Mouse (Mus musculus): Measurements from ENCODE around the gene Hbq1a. TPM values are rescaled to one million over a fixed set of nuclear protein-coding genes. Genes with fewer than 3 reads are reported as not detected.
"Not testable (repeated sequence)": the region's sequence is repeated elsewhere in the genome, so short reads cannot be mapped to it uniquely, and the experiment has no call there.

Gene Hbq1a
- polyA plus RNA-seq, 1 experiment from 2014 or later: 0.77 TPM

GRCm38 (mm10) chr11:32281416-32282144, 18.3 kb upstream of the Hbq1a start:
- Histone ChIP-seq H3K27me3 (ENCODE audit: control insufficient read depth, insufficient read depth, low read length) (no peaks in the 10 kb centered on the region; the same call in 1 of the 2 replicates), H3K4me2 (no peak overlapping the region), H3K36me3 (ENCODE audit: control insufficient read depth, insufficient read depth, low read length) (no peaks in the 10 kb centered on the region), H3K27ac (ENCODE audit: low read depth, low read length) (no peak overlapping the region), H3K9ac (ENCODE audit: low read length) (no peak overlapping the region), H3K4me3 (ENCODE audit: low read depth, low read length) (no peak overlapping the region), H3K9me3 (ENCODE audit: control insufficient read depth, low read length) (no peaks in the 10 kb centered on the region), H3K4me1 (ENCODE audit: control insufficient read depth, insufficient read depth, low read length) (no peaks in the 10 kb centered on the region)
- ATAC-seq (ENCODE audit: low FRiP score): no peak
- WGBS: 65% methylated on average over 1 of the region's 1 CpGs
- DNase-seq (ENCODE audit: low spot score, missing footprints): no peak

- WGBS: 50% methylated on average over 1 of the region's 5 CpGs
- H3K27me3 ChIP-seq (ENCODE audit: control insufficient read depth, insufficient read depth, low read length): not testable (repeated sequence)
Measured at GRCm38 (mm10) chr11:32283091-32283777, 16.6 kb upstream of the Hbq1a start, which contains the start of gene Hba-a1. Hba-a1 (plus strand) TSS chr11:32283511.

GRCm38 (mm10) chr11:32284582-32284981, 15.3 kb upstream of the Hbq1a start:
- H3K27ac ChIP-seq (ENCODE audit: low read depth, low read length); DNase-seq (ENCODE audit: low spot score, missing footprints); H3K36me3 ChIP-seq (ENCODE audit: control insufficient read depth, insufficient read depth, low read length); H3K9ac ChIP-seq (ENCODE audit: low read length); H3K4me1 ChIP-seq (ENCODE audit: control insufficient read depth, insufficient read depth, low read length); H3K9me3 ChIP-seq (ENCODE audit: control insufficient read depth, low read length); H3K4me3 ChIP-seq (ENCODE audit: low read depth, low read length); H3K4me2 ChIP-seq; ATAC-seq (ENCODE audit: low FRiP score); H3K27me3 ChIP-seq (ENCODE audit: control insufficient read depth, insufficient read depth, low read length): not testable (repeated sequence)
- WGBS: 64% methylated on average over 2 of the region's 2 CpGs

More at GRCm38 (mm10) chr11:32283091-32283777, 16.6 kb upstream of the Hbq1a start, which contains the start of gene Hba-a1:
- not testable (repeated sequence) for H3K4me1 ChIP-seq (ENCODE audit: control insufficient read depth, insufficient read depth, low read length); H3K9ac ChIP-seq (ENCODE audit: low read length); H3K36me3 ChIP-seq (ENCODE audit: control insufficient read depth, insufficient read depth, low read length); H3K9me3 ChIP-seq (ENCODE audit: control insufficient read depth, low read length); H3K4me2 ChIP-seq; H3K27ac ChIP-seq (ENCODE audit: low read depth, low read length); ATAC-seq (ENCODE audit: low FRiP score); H3K4me3 ChIP-seq (ENCODE audit: low read depth, low read length); DNase-seq (ENCODE audit: low spot score, missing footprints)

- H3K9me3 ChIP-seq (ENCODE audit: control insufficient read depth, low read length): no peaks in the 10 kb centered on the region
- H3K9ac ChIP-seq (ENCODE audit: low read length): no peak overlapping the region
- no peaks in the 10 kb centered on the region for H3K36me3 ChIP-seq (ENCODE audit: control insufficient read depth, insufficient read depth, low read length)
- no peaks in the 10 kb centered on the region for H3K4me1 ChIP-seq (ENCODE audit: control insufficient read depth, insufficient read depth, low read length)
- no peak overlapping the region for H3K4me3 ChIP-seq (ENCODE audit: low read depth, low read length)
- no peak overlapping the region for H3K27ac ChIP-seq (ENCODE audit: low read depth, low read length)
- no peak overlapping the region for H3K4me2 ChIP-seq
- no peak for DNase-seq (ENCODE audit: low spot score, missing footprints)
- 84% methylated on average over 7 of the region's 7 CpGs for WGBS
- no peaks in the 10 kb centered on the region; the same call in 1 of the 2 replicates for H3K27me3 ChIP-seq (ENCODE audit: control insufficient read depth, insufficient read depth, low read length)
- ATAC-seq (ENCODE audit: low FRiP score): no peak
Measured at GRCm38 (mm10) chr11:32285031-32285775, 14.7 kb upstream of the Hbq1a start.

GRCm38 (mm10) chr11:32285887-32286286, 14.0 kb upstream of the Hbq1a start:
- not testable (repeated sequence) for H3K4me2 ChIP-seq; H3K9ac ChIP-seq (ENCODE audit: low read length); H3K36me3 ChIP-seq (ENCODE audit: control insufficient read depth, insufficient read depth, low read length); DNase-seq (ENCODE audit: low spot score, missing footprints); H3K27me3 ChIP-seq (ENCODE audit: control insufficient read depth, insufficient read depth, low read length); H3K27ac ChIP-seq (ENCODE audit: low read depth, low read length); H3K4me1 ChIP-seq (ENCODE audit: control insufficient read depth, insufficient read depth, low read length); ATAC-seq (ENCODE audit: low FRiP score); H3K4me3 ChIP-seq (ENCODE audit: low read depth, low read length); H3K9me3 ChIP-seq (ENCODE audit: control insufficient read depth, low read length)

- not testable (repeated sequence) for H3K4me3 ChIP-seq (ENCODE audit: low read depth, low read length); H3K27me3 ChIP-seq (ENCODE audit: control insufficient read depth, insufficient read depth, low read length); H3K9me3 ChIP-seq (ENCODE audit: control insufficient read depth, low read length); H3K27ac ChIP-seq (ENCODE audit: low read depth, low read length); H3K4me1 ChIP-seq (ENCODE audit: control insufficient read depth, insufficient read depth, low read length); H3K36me3 ChIP-seq (ENCODE audit: control insufficient read depth, insufficient read depth, low read length)
- DNase-seq (ENCODE audit: low spot score, missing footprints) (peak; percentile 95), ATAC-seq (ENCODE audit: low FRiP score) (peak; percentile 80)
- peak within 1 kb of the TSS; percentile 22; the same call in 1 of the 2 replicates for H3K9ac ChIP-seq (ENCODE audit: low read length)
- H3K4me2 ChIP-seq: peak within 1 kb of the TSS; percentile 36
- WGBS: 19% methylated on average over 30 of the region's 33 CpGs
Measured at GRCm38 (mm10) chr11:32286695-32287492, 13.0 kb upstream of the Hbq1a start, which contains the start of gene Hbq1b. Hbq1b (plus strand) TSS chr11:32286965.

GRCm38 (mm10) chr11:32287493-32287825, 12.4 kb upstream of the Hbq1a start:
- Histone ChIP-seq H3K4me2 (no peak overlapping the region), H3K9me3 (ENCODE audit: control insufficient read depth, low read length) (no peaks in the 10 kb centered on the region), H3K4me3 (ENCODE audit: low read depth, low read length) (no peak overlapping the region), H3K4me1 (ENCODE audit: control insufficient read depth, insufficient read depth, low read length) (no peaks in the 10 kb centered on the region), H3K36me3 (ENCODE audit: control insufficient read depth, insufficient read depth, low read length) (no peaks in the 10 kb centered on the region), H3K9ac (ENCODE audit: low read length) (no peak overlapping the region), H3K27ac (ENCODE audit: low read depth, low read length) (no peak overlapping the region; the same call in 1 of the 2 replicates), H3K27me3 (ENCODE audit: control insufficient read depth, insufficient read depth, low read length) (no peaks in the 10 kb centered on the region)
- DNase-seq (ENCODE audit: low spot score, missing footprints): no peak
- ATAC-seq (ENCODE audit: low FRiP score): no peak
- 69% methylated on average over 9 of the region's 9 CpGs for WGBS

GRCm38 (mm10) chr11:32292819-32293218, 7.0 kb upstream of the Hbq1a start:
- H3K36me3 ChIP-seq (ENCODE audit: control insufficient read depth, insufficient read depth, low read length); DNase-seq (ENCODE audit: low spot score, missing footprints); H3K27me3 ChIP-seq (ENCODE audit: control insufficient read depth, insufficient read depth, low read length); H3K9me3 ChIP-seq (ENCODE audit: control insufficient read depth, low read length); H3K9ac ChIP-seq (ENCODE audit: low read length); H3K4me1 ChIP-seq (ENCODE audit: control insufficient read depth, insufficient read depth, low read length); ATAC-seq (ENCODE audit: low FRiP score); H3K4me3 ChIP-seq (ENCODE audit: low read depth, low read length); H3K4me2 ChIP-seq; H3K27ac ChIP-seq (ENCODE audit: low read depth, low read length): not testable (repeated sequence)
- 85% methylated on average over 4 of the region's 4 CpGs for WGBS

All from midbrain, embryonic 11.5 days (tissue).